Mouse (Mus musculus) heart, postnatal 36 days (tissue): ENCODE measurements around the gene D8Ertd738e. TPM values are rescaled to one million over a fixed set of nuclear protein-coding genes. Genes with fewer than 3 reads are reported as not detected.

Experiments used
- microRNA-seq, 2 experiments: library from miRNA; unstranded; fragments of <30 nt; microRNA quantifications; one replicate each; pipeline ENCODE4 v1.2.0; 2021; ENCODE audit warnings: borderline number of aligned reads in 2 of 2
- total RNA-seq, 2 experiments: library from RNA; stranded (reverse); gene quantifications; 2 replicates each; pipeline ENCODE4 v1.2.3; 2021

The D8Ertd738e gene
- total RNA-seq, 2 experiments from 2014 or later, result 231 to 232 TPM

Small RNA genes lying within 50 kb of the gene (microRNA-seq; reads per million reads assigned to microRNA genes)
- gene Mir23a, result 69,155 to 71,619 reads per million in 2 experiments
- gene Mir24-2, result 0 reads per million in 2 experiments
- gene Mir27a, result 1,489 to 1,587 reads per million in 2 experiments
- 0 reads per million in 2 experiments for gene Mir3074-2

Other genes starting within 250 kb of the D8Ertd738e start
- gene 1700067K01Rik, start 248.2 kb downstream of the D8Ertd738e start, total RNA-seq, result not detected
- gene 2210011C24Rik, start 237.5 kb downstream of the D8Ertd738e start, total RNA-seq, result 1 to 10 TPM; 2.6 to 3.4 TPM
- under 1 TPM; 0.11 to 0.87 TPM for gene Palm3, start 228.2 kb downstream of the D8Ertd738e start, total RNA-seq
- gene Il27ra, start 207.1 kb downstream of the D8Ertd738e start, total RNA-seq, result 1 to 10 TPM; 3.0 to 3.1 TPM
- not detected for gene Rln3, start 204.7 kb downstream of the D8Ertd738e start, total RNA-seq
- 1 to 10 TPM; 4.1 to 4.5 TPM for gene Gm10643, start 184.6 kb downstream of the D8Ertd738e start, total RNA-seq
- gene Rfx1, start 182.9 kb downstream of the D8Ertd738e start, total RNA-seq, result 10 to 100 TPM; 11.0 to 12.3 TPM
- 1 to 10 TPM; 8.1 to 8.2 TPM for gene Dcaf15, start 145.0 kb downstream of the D8Ertd738e start, total RNA-seq
- gene Podnl1, start 123.7 kb downstream of the D8Ertd738e start, total RNA-seq, result not detected
- 10 to 100 TPM; 14.5 to 15.8 TPM for gene Cc2d1a, start 101.8 kb downstream of the D8Ertd738e start, total RNA-seq
- gene 4930432K21Rik, start 101.7 kb downstream of the D8Ertd738e start, total RNA-seq, result under 1 TPM in 1 of 2 experiments, not detected in 1; 0.36 TPM
- gene Nanos3, start 64.5 kb downstream of the D8Ertd738e start, total RNA-seq, result under 1 TPM; 0.80 to 0.95 TPM
- gene Zswim4, start 12.7 kb downstream of the D8Ertd738e start, total RNA-seq, result 10 to 100 TPM in 1 of 2 experiments, 1 to 10 TPM in 1; 9.5 to 11.0 TPM
- gene Mri1, start 7.6 kb upstream of the D8Ertd738e start, total RNA-seq, result 10 to 100 TPM; 10.1 to 12.3 TPM
- gene Ccdc130, start 20.7 kb upstream of the D8Ertd738e start, total RNA-seq, result 10 to 100 TPM in 1 of 2 experiments, 1 to 10 TPM in 1; 7.5 to 11.0 TPM
- 1 to 10 TPM; 1.7 to 4.4 TPM for gene Cacna1a, start 138.7 kb upstream of the D8Ertd738e start, total RNA-seq